Mouse (Mus musculus): ENCODE data around the gene Slc12a5.
A peak's percentile ranks its signal among the peaks of the same experiment; 100 is the strongest.

DNA sequence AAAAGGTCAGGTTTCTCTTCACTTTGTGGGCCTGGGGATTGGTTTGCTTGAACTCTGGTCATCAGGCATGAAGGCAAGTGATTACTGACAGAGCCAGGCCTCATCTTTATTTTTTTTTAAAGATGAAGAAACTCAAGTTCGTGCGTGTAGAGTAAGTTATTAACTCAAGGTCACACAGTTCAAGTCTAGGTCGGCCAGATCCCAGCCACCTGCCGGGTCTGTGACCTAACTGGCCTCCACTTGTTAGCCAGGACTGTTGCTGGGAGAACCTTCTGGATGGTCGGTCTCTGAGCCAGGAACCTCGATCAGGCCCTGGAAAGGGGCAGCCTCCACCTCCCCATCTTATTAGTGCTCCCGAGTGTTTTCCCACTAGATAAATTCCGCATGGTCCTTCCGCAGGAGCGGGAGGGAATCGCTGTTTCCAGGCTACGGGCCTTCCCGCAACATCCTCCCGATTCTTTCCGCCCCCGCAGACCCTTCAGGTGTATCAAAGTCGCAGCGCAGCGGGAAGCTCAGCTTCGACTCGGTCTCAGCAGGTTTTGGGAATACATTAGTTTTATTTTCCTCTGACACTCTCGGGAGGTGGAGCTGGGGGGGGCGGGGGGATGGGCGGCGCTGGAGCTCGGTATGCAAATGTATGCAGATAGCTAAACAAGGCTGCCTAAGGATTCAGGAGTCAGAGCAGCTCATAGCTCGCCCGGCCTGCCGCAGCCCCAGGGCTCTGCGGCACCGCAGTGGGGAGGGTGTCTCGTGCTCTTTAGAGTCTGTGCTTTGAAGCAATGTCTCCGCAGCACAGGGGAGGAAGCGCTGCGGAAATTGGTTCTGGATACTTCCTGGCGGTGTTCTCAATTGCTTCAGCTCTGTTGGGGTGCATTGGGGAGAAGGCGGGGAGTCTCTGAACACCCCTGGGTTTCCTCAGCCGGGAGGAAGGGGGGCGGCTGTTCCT, 22.2 kb upstream of the Slc12a5 start:
- TF ChIP-seq CTCF (IDR thresholded peaks at IDR 0.05; ENCODE audit: borderline replicate concordance, insufficient read depth, low read depth, low read length): no peak
- TF ChIP-seq POLR2A (IDR thresholded peaks at IDR 0.05; ENCODE audit: borderline replicate concordance, insufficient read depth, low read length): peak; percentile 84

Data from cerebellum, adult 2 months (tissue).